Mouse (Mus musculus): Measurements from ENCODE around the gene Elf2. TPM values are rescaled to one million over a fixed set of nuclear protein-coding genes. Genes with fewer than 3 reads are reported as not detected.

The Elf2 gene
- polyA plus RNA-seq, 1 experiment from 2014 or later = 48.9 TPM

DNA sequence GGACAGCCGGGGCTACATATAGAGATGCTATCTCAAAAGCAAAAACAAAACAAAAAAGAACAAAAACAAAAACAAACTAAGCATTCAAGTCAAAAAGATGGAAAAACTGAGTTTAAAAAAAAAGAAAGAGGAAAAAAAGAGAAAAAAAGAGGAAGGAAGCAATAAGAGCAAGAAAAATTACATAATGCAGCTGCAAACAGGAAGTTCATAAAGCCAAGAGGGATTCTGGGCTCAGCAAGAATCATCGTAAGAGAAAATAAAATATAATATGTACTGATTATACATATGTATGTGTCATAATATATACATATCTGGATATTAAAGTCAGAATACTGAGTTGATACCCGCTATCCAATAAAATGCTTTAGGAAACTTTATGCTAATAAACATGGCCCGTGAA is 58.7 kb downstream of the Elf2 start:
- Histone ChIP-seq H3K9ac (replicated peaks; ENCODE audit: low read length) (no peak overlapping the region), H3K4me1 (ENCODE audit: control insufficient read depth, insufficient read depth, low read length) (no peaks in the 10 kb centered on the region), H3K4me2 (ENCODE audit: low read depth, low read length) (no peak overlapping the region), H3K4me3 (ENCODE audit: low read depth, low read length) (no peak overlapping the region), H3K27ac (replicated peaks; ENCODE audit: low read depth, low read length) (no peak overlapping the region), H3K36me3 (replicated peaks; ENCODE audit: control insufficient read depth, insufficient read depth, low read depth, low read length) (no peaks in the 10 kb centered on the region), H3K9me3 (replicated peaks; ENCODE audit: control insufficient read depth, low read length) (no peaks in the 10 kb centered on the region), H3K27me3 (ENCODE audit: control insufficient read depth, insufficient read depth, low read length) (no peaks in the 10 kb centered on the region)
- no peak for DNase-seq (ENCODE audit: low spot score)
- WGBS = 88% methylated on average over 4 of the region's 4 CpGs
- ATAC-seq (replicated peaks; ENCODE audit: insufficient number of reproducible peaks, low FRiP score, low TSS enrichment, low read depth) = no peak

DNA sequence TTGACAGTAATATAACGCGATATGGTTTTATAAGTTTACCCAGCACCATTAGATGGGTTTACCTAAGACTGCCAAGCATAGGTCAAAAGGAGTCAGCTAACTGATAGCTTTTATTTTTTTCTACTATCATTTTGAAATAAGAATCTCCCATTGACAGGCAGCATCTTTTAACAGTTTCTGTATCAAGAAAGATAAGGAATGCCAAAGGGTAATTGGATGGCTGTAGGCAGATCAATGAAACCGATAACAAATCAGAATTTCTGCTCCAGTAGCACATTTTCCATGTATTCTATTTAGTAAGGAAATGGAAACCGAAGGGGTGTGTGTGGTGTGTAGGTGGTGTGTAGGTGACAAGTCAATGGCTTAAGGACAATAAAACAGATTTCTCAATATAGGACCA is 62.0 kb downstream of the Elf2 start:
- Histone ChIP-seq H3K27ac (replicated peaks; ENCODE audit: low read depth, low read length) (no peak overlapping the region), H3K36me3 (replicated peaks; ENCODE audit: control insufficient read depth, insufficient read depth, low read depth, low read length) (no peaks in the 10 kb centered on the region), H3K27me3 (ENCODE audit: control insufficient read depth, insufficient read depth, low read length) (no peaks in the 10 kb centered on the region), H3K4me2 (ENCODE audit: low read depth, low read length) (no peak overlapping the region), H3K9ac (replicated peaks; ENCODE audit: low read length) (no peak overlapping the region), H3K4me1 (ENCODE audit: control insufficient read depth, insufficient read depth, low read length) (no peaks in the 10 kb centered on the region), H3K4me3 (ENCODE audit: low read depth, low read length) (no peak overlapping the region), H3K9me3 (replicated peaks; ENCODE audit: control insufficient read depth, low read length) (no peaks in the 10 kb centered on the region)
- 79% methylated on average over 4 of the region's 4 CpGs for WGBS
- no peak for ATAC-seq (replicated peaks; ENCODE audit: insufficient number of reproducible peaks, low FRiP score, low TSS enrichment, low read depth)
- no peak for DNase-seq (ENCODE audit: low spot score)

DNA sequence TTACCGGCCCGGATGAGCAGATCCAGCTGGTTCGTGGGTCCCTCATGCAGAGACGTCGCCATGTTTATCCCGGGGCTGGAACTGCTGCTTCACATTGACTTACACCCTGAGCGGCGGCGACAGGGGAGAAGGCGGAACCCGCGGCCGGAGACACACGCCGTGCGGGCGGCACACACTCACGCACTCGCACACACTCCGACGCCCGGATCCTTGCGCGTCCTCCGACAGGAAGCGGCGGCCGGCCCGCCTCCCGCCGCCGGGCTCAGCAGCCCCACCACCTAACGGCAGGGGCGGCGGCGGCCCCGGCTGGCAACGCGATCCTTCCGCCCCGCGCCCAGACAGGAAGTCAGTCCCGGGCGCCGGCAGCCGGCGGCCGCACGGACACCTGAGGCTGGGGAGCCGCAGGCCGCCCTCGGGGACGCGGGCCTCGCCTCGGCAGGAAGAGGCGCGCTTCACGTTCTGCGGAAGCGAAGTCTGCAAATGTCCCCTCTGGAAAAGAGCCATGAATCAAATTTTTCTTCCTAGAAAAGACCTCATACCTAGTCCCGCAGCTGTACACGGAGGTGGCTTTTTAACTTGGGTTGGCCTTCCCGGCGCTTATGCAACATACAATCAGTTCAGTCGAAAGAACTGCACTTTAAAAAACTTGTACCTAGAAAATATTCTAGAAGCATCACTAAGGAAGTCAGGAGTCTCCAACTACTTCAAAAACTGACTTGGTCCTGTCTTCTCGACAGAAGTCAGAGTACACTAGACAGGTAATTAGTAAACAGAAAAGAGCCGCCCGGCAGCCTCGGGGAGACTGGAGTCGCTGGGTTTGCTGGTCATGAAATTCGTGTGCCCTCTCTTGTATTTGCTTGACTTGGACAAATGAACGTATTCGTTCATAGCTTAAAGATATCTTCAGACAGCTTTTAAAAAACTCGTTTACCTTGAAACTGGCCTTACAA is 63.0 kb downstream of the Elf2 start:
- Histone ChIP-seq H3K27ac (replicated peaks; ENCODE audit: low read depth, low read length) (peak overlapping the region; percentile 96), H3K9ac (replicated peaks; ENCODE audit: low read length) (peak overlapping the region; percentile 90), H3K4me1 (ENCODE audit: control insufficient read depth, insufficient read depth, low read length) (no peaks in the 10 kb centered on the region), H3K4me3 (ENCODE audit: low read depth, low read length) (peak overlapping the region; percentile 94), H3K4me2 (ENCODE audit: low read depth, low read length) (peak overlapping the region; percentile 66), H3K27me3 (ENCODE audit: control insufficient read depth, insufficient read depth, low read length) (no peaks in the 10 kb centered on the region), H3K9me3 (replicated peaks; ENCODE audit: control insufficient read depth, low read length) (no peaks in the 10 kb centered on the region), H3K36me3 (replicated peaks; ENCODE audit: control insufficient read depth, insufficient read depth, low read depth, low read length) (no peaks in the 10 kb centered on the region)
- ATAC-seq (replicated peaks; ENCODE audit: insufficient number of reproducible peaks, low FRiP score, low TSS enrichment, low read depth) = peak; percentile 70
- DNase-seq (ENCODE audit: low spot score) = peak; percentile 87
- WGBS = under 1% methylated on average over 67 of the region's 75 CpGs

DNA sequence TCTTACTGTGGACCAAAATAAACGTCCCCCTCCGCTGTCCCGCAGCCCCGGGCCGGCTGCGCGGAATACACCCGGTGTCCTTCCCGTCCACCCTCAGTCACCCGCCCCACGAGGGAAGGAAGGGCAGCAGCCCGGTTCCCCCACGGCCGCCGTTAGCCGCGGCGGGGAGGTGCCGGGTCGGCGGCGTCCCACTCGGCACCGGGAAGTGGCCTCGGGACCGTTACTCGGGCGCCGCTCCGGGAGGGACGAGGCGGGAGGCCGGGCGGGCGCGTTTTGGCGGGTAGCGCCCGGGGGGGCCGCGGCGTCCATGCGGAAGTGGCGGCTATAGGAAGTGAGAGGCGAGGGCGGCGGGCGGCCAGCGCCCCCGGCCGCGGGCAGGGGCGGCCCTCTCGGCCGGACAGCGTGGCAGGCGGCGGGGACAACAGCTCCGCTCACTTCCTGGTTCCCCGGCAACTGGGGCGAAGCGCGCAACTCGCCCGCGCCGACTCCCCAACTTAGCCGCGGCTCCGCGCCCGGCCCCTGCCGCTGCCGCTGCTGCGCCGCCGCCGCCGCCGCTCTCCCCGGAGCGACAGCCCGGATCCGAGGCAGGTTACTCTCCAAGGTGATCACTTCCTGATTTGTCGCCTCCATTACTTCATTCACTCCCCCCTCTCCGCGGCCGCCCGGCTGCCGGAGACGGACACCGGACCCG is 63.9 kb downstream of the Elf2 start:
- peak overlapping the region; percentile 66 for H3K4me2 ChIP-seq (ENCODE audit: low read depth, low read length)
- peak overlapping the region; percentile 90 for H3K9ac ChIP-seq (replicated peaks; ENCODE audit: low read length)
- ATAC-seq (replicated peaks; ENCODE audit: insufficient number of reproducible peaks, low FRiP score, low TSS enrichment, low read depth) (peak; percentile 15; the same call in 1 of the 2 replicates), DNase-seq (ENCODE audit: low spot score) (peak; percentile 43)
- H3K27ac ChIP-seq (replicated peaks; ENCODE audit: low read depth, low read length) = peak overlapping the region; percentile 96
- H3K4me1 ChIP-seq (ENCODE audit: control insufficient read depth, insufficient read depth, low read length) = no peaks in the 10 kb centered on the region
- peak overlapping the region; percentile 94 for H3K4me3 ChIP-seq (ENCODE audit: low read depth, low read length)
- no peaks in the 10 kb centered on the region for H3K27me3 ChIP-seq (ENCODE audit: control insufficient read depth, insufficient read depth, low read length)
- WGBS = under 1% methylated on average over 70 of the region's 93 CpGs
- no peaks in the 10 kb centered on the region for H3K36me3 ChIP-seq (replicated peaks; ENCODE audit: control insufficient read depth, insufficient read depth, low read depth, low read length)
- no peaks in the 10 kb centered on the region for H3K9me3 ChIP-seq (replicated peaks; ENCODE audit: control insufficient read depth, low read length)

DNA sequence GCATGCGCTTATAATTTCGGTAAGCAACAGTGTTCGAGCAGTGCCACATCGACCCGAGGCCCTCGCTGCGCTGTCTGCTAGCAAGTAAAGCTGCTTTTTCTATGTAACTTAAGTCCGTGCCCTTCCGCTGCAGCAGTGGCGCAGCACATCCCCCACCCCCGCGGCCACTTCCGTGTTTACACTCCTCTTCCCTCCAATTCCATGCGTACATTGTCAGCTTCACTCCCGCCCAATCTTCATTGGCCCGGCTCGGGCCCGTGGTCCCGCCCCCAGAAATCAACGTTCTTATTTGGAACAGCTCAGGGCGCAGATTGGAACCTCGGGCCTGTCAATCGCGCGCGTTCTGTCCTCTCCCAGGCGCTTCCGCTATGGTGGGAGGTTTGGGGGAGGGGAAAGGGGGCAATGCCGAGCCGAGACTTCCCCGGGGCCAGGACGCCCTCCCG is 64.5 kb downstream of the Elf2 start:
- WGBS = under 1% methylated on average over 32 of the region's 33 CpGs
- H3K9me3 ChIP-seq (replicated peaks; ENCODE audit: control insufficient read depth, low read length) = no peaks in the 10 kb centered on the region
- peak overlapping the region; percentile 94 for H3K4me3 ChIP-seq (ENCODE audit: low read depth, low read length)

DNA sequence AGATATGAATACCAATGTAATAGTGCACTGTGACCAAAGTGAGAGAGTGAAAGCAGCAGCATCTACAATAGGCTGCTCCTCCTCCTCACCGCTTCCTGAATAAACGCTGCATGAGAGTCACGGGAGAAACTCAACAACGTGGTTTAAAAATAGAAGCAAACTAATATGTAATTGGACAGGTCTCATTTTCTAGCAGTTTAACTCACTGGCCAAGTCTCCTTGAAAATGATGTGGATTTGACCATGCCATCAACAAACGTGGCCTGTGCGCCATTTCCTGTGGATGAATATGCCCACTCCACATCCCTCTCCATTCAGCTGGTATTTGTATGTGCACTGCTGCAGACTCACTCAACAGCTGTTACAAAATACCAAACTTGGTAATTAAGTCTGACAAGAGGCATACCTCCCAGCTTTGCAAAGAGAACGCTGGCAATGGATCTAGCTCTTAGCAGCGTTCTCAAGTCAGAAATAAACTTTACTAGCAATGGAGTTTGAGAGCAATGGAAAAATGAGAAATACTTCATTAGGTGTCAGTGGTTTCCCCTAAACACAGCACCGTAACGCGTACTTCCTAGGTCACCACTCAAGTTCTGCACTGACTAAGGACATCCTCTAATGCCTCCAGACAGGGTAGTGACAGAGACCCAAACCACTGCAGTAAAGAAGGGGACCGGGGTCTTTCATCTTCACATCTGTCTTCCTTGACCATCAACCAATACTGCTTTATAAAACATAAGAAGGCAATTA is 70.2 kb downstream of the Elf2 start:
- Histone ChIP-seq H3K4me3 (ENCODE audit: low read depth, low read length) (no peak overlapping the region), H3K36me3 (replicated peaks; ENCODE audit: control insufficient read depth, insufficient read depth, low read depth, low read length) (peaks cover under 1% of the 10 kb centered on the region; the same call in 1 of the 2 replicates), H3K27ac (replicated peaks; ENCODE audit: low read depth, low read length) (no peak overlapping the region), H3K9me3 (replicated peaks; ENCODE audit: control insufficient read depth, low read length) (no peaks in the 10 kb centered on the region), H3K27me3 (ENCODE audit: control insufficient read depth, insufficient read depth, low read length) (no peaks in the 10 kb centered on the region), H3K4me1 (ENCODE audit: control insufficient read depth, insufficient read depth, low read length) (no peaks in the 10 kb centered on the region), H3K4me2 (ENCODE audit: low read depth, low read length) (no peak overlapping the region), H3K9ac (replicated peaks; ENCODE audit: low read length) (no peak overlapping the region)
- ATAC-seq (replicated peaks; ENCODE audit: insufficient number of reproducible peaks, low FRiP score, low TSS enrichment, low read depth) (no peak), DNase-seq (ENCODE audit: low spot score) (no peak)
- WGBS = 82% methylated on average over 12 of the region's 12 CpGs

More for the DNA sequence above, 64.5 kb downstream of the Elf2 start:
- H3K36me3 ChIP-seq (replicated peaks; ENCODE audit: control insufficient read depth, insufficient read depth, low read depth, low read length) = no peaks in the 10 kb centered on the region
- peak overlapping the region; percentile 96 for H3K27ac ChIP-seq (replicated peaks; ENCODE audit: low read depth, low read length)
- peak overlapping the region; percentile 66 for H3K4me2 ChIP-seq (ENCODE audit: low read depth, low read length)
- DNase-seq (ENCODE audit: low spot score) (peak; percentile 99), ATAC-seq (replicated peaks; ENCODE audit: insufficient number of reproducible peaks, low FRiP score, low TSS enrichment, low read depth) (peak; percentile 98)
- no peaks in the 10 kb centered on the region for H3K4me1 ChIP-seq (ENCODE audit: control insufficient read depth, insufficient read depth, low read length)
- H3K27me3 ChIP-seq (ENCODE audit: control insufficient read depth, insufficient read depth, low read length) = no peaks in the 10 kb centered on the region
- H3K9ac ChIP-seq (replicated peaks; ENCODE audit: low read length) = peak overlapping the region; percentile 90

DNA sequence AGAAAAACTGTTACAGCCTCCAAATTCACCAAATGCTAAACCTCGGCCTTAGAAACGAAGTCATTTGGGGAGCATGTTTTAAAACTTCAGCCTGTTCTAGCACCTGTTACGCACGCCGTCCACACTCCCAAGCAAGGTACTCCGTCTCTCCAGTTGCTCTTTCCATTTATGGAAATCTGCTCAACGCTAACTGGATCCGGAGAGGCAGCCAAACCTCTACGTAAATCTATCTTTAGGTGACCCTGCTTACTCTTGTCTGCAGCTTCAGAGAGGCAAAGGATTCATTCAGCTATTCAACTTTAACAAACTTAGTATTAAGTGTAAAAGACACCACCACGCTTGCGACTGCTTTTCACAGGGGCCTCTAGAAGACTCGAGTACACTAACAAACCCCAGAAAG is 72.0 kb downstream of the Elf2 start:
- Histone ChIP-seq H3K9ac (replicated peaks; ENCODE audit: low read length) (no peak overlapping the region), H3K36me3 (replicated peaks; ENCODE audit: control insufficient read depth, insufficient read depth, low read depth, low read length) (peaks cover 6% of the 10 kb centered on the region; the same call in 1 of the 2 replicates), H3K27ac (replicated peaks; ENCODE audit: low read depth, low read length) (no peak overlapping the region), H3K27me3 (ENCODE audit: control insufficient read depth, insufficient read depth, low read length) (no peaks in the 10 kb centered on the region), H3K9me3 (replicated peaks; ENCODE audit: control insufficient read depth, low read length) (no peaks in the 10 kb centered on the region), H3K4me2 (ENCODE audit: low read depth, low read length) (no peak overlapping the region), H3K4me1 (ENCODE audit: control insufficient read depth, insufficient read depth, low read length) (no peaks in the 10 kb centered on the region), H3K4me3 (ENCODE audit: low read depth, low read length) (no peak overlapping the region)
- WGBS = 82% methylated on average over 12 of the region's 12 CpGs
- ATAC-seq (replicated peaks; ENCODE audit: insufficient number of reproducible peaks, low FRiP score, low TSS enrichment, low read depth) (no peak), DNase-seq (ENCODE audit: low spot score) (no peak)

All from embryonic facial prominence, embryonic 11.5 days (tissue).